Mouse (Mus musculus): ENCODE measurements around the gene Tnc.

Gene Tnc

DNA sequence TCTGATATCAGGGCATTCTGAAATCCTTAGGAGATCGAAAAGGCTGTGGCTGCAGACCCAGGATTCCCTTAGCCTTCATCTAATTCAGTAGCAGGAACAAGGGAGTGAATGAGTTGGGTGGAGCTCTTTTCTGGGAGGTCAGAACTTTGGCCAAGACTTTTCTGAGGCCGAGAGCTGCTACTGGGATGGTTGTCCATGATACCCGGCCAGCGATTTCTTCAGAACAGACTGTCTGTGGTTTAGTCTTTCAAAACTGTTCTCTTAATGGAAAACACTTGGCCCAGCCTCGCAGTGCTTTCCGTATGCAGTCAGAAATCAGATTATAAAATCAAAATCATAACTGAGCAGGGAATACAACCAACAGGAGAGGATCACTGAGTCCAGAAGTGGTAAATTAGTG lies 21.2 kb downstream of the Tnc start:
- no peak for DNase-seq (ENCODE audit: low read depth, low spot score)

DNA sequence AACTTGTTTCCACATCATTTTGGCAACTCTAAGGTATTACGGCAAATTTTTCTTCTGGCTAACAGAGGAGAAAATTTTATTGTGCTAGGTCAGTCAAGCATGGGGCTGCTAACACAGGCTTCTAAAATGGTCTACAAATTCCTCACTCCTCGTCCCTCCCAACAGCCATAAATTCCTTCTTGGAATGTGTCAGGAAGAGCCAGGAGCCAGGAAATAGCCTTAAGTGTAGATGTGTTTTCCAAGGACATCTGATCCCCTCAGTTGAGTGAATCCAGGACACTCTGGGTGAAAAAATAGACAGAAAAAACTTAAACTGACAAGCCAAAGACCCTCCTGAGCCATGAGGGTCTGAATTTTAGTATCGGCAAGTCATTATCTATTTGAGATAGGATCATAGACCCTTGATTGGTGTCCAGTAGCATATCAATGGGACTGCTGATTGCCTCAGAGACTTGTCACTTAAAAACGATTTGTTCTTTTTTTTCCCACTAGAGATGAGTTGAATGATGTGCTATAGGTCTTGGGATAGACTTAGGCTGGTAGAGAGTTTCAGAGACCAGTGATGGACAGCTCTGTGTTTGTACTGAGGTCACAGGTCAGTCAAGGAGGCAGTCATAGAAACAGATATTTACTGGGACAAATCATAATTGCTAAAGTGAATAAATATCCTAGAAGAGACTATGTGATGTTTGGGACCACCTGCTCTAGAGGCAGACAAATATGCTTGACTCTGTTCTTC lies 22.6 kb downstream of the Tnc start:
- DNase-seq (ENCODE audit: low read depth, low spot score), result peak; percentile 51

GRCm38 (mm10) chr4:64020930-64021589 lies 25.8 kb downstream of the Tnc start:
- DNase-seq (ENCODE audit: low read depth, low spot score), result no peak

DNA sequence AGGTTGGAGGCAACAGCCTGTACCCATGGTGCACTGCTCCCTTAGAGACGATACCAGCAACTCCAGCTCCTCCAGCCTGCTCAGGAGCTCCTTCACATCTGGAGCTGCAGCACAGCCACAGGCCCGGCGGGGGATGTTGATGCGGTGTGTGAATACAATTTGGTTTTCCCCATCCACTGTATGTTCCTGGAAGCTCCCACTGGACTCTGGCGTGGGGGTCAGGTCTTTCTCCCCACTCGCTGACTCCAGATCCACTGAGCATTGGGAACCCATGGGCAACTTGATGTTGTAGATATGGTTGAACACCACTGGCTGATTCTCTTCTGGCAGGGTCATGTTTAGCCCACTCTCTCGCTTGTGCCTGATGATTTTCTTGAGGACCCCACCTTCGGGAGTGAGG lies 26.7 kb downstream of the Tnc start:
- no peak for DNase-seq (ENCODE audit: low read depth, low spot score)

- no peak for DNase-seq (ENCODE audit: low read depth, low spot score)
Measured at GRCm38 (mm10) chr4:64011308-64011707, 35.5 kb downstream of the Tnc start.

DNA sequence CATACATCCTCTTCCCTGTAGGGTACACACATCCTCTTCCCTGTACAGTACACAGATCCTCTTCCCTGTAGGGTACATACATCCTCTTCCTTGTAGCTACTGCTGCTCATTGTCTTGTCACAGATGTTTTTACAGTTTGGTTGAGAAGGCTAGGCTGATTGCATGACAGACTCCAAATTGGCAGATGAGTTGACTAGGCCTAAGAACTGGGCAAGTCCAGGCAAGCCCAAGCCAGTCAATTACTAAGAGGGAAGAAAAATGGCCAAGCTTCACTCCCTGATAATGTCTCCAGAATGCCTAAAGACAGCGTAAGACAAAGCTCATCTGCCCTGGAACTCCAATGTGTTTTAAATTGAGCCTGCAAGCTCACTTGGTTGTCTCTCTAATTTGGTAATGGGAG lies 36.9 kb downstream of the Tnc start:
- no peak for DNase-seq (ENCODE audit: low read depth, low spot score)

- DNase-seq (ENCODE audit: low read depth, low spot score), result no peak
Measured at GRCm38 (mm10) chr4:64005198-64005597, 41.6 kb downstream of the Tnc start.

- no peak for DNase-seq (ENCODE audit: low read depth, low spot score)
Measured at GRCm38 (mm10) chr4:64003677-64004076, 43.1 kb downstream of the Tnc start.

DNA sequence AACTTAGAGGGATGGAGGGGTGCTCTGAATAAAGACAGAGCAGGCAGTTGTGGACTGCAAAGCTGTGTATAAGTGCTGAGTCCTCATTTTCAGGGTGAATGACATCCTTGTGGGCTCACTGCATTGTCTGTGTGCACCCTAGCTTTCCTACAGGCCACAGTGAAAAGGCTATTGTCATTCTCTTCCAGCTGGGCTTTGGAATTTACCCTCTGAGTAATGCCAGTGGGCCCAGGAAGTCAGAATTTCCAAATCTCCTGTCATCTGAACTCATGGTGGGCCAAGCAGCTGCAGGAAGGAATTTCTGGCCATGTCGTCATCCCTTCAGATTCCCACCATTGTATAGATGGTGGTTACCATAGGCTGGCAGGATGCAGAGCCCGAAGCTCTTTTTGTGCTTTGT lies 44.6 kb downstream of the Tnc start:
- no peak for DNase-seq (ENCODE audit: low read depth, low spot score)

GRCm38 (mm10) chr4:64000788-64001187 lies 46.0 kb downstream of the Tnc start:
- no peak for DNase-seq (ENCODE audit: low read depth, low spot score)

DNA sequence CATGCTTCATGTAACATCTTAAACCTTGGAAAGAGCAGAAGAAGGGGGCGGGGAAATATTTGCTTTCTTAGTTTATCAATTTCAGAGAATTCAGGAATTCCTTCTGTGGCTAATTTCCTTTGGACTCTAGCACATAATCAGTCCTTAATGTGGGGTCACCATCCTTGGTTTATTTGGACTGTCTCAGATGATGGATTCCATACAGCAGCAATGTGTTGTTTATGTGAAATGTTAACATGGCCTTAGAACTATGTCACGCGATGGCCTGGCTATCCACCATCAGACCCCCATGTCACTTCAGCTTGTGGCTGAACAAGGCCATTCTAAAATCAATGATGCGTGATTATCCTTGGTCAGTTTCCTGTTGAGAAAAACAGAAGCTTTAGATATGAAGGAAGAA lies 46.5 kb downstream of the Tnc start:
- DNase-seq (ENCODE audit: low read depth, low spot score), result no peak

GRCm38 (mm10) chr4:63993462-63994113 lies 53.2 kb downstream of the Tnc start:
- DNase-seq (ENCODE audit: low read depth, low spot score), result no peak

DNA sequence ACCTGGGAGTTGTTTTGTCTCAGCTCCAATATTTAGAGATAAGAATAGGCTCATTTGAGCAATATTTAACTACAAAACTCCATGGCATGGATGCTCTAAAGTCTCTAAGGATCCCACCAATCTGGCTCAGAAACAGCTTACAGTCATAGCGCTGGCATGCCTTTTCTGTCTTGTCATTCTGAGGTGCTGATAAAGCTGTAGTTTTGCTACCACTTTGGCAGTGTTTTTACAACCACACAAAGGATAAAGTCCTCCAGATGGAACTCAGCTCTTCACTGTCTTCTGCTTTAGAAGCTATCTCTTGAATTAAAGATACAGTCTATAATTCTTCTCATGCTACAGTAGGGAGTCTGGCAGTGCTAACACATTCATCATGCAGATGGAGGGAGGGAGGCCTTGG lies 56.6 kb downstream of the Tnc start:
- DNase-seq (ENCODE audit: low read depth, low spot score), result no peak

DNA sequence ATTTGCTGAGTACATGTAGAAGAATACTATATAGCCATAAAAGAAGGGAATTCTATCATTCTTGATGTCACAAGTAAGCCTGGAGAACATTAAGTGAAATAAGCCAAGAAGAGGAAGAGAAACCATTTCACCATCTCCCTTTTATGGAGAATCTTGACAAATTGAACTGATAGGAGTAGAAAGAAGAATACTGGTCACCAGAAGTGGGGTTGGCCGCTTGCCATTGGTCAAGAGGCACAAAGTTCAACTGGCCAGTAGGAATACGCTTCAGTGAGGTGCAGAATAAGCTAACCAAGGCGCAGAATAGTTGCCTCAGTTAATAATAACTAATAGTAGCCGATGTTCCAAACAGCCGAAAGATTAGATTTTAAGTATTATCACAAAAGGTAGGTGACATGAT lies 58.7 kb downstream of the Tnc start:
- DNase-seq (ENCODE audit: low read depth, low spot score), result no peak

DNA sequence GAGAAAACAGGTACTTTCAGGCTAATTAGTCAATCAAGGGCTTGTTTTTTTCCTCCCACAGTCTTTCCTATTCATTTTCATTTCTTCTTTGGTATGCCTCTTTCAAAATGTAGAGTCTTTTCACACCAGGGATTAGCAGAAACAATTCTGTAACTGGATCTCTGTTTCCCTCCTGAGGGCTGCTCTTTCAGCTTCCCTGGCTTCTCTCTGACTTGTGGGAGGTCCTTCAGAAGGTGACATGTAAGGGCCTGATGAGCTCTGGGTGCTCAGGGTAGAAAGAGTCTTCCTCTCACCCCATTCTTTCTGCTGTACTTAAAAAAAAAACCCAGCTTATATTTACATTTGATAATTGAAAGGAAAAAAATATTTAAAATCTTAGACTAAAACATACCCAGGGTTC lies 60.2 kb downstream of the Tnc start:
- DNase-seq (ENCODE audit: low read depth, low spot score), result no peak

GRCm38 (mm10) chr4:63983098-63983445 lies 63.7 kb downstream of the Tnc start:
- no peak for DNase-seq (ENCODE audit: low read depth, low spot score)

- DNase-seq (ENCODE audit: low read depth, low spot score), result no peak
Measured at GRCm38 (mm10) chr4:63982425-63983097, 64.3 kb downstream of the Tnc start.

DNA sequence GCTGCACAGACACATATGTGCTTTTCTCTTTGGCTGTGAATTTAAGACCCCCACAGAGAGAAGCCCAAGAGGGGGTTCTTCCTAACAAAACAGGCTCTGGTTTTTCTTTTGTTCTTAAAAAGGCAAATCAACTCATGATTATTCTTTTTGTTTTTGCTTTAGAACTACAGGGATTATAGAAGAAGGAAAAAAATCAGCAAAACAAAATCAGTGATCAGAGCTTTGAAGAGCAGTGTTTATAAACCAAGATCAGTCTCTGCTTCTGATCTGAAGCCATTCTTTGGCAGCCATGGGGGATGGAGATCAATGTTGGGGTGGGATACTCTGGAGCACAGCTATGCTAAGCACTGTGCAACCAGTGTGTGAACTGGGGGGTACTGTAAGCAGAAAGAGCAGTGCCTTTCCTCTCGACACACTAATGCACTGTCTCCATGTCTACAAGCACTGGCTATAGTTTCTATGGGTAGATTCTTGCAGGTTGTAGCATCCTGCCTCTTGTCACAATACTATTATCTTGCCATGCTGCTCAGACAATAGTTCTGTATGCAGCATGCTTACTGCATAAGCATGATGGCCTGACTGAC lies 66.5 kb downstream of the Tnc start:
- DNase-seq (ENCODE audit: low read depth, low spot score), result no peak

- DNase-seq (ENCODE audit: low read depth, low spot score), result peak; percentile 79
Measured at GRCm38 (mm10) chr4:63979635-63980034, 67.2 kb downstream of the Tnc start.

DNA sequence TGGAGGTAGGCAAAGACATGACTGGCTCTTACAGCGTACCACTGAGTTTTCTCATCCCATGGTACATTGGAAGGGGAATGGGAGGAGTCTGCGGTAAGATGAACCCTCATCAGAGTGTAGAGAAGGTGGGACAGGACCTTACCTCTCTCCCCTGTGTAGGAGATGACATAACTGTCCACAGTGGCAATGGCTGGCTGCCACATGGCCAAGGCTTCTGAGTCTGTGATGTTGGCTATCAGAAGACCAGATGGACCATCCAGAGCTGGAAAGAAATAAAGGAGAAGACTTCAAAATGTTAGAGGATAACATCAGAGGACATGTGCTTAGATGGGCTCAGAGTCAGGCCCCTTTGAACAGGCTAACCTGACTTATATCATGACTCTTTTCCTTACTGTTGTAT lies 74.3 kb downstream of the Tnc start:
- DNase-seq (ENCODE audit: low read depth, low spot score), result no peak

GRCm38 (mm10) chr4:63971762-63972161 lies 75.1 kb downstream of the Tnc start:
- no peak for DNase-seq (ENCODE audit: low read depth, low spot score)

GRCm38 (mm10) chr4:63970925-63971324 lies 75.9 kb downstream of the Tnc start:
- no peak for DNase-seq (ENCODE audit: low read depth, low spot score)
